Mouse (Mus musculus) intestine, embryonic 16.5 days (tissue): ENCODE data around the gene Tmem121b. TPM values are rescaled to one million over a fixed set of nuclear protein-coding genes. Genes with fewer than 3 reads are reported as not detected.

Experiments used
- ATAC-seq: fragments of 200-750 bp; cut with Nextera tagmentation; 2 replicates; pipeline ENCODE4 v1.8.0; 2017; ENCODE audit warnings: moderate TSS enrichment, moderate library complexity
- H3K27ac ChIP-seq: fragments of 300-500 bp; sonication (generic); 2 replicates; pipeline ENCODE4 v1.5.1; 2014; ENCODE audit warnings: mild to moderate bottlenecking, low read length
- H3K27me3 ChIP-seq: fragments of 300-500 bp; sonication (generic); replicated peaks from 2 replicates; pipeline ENCODE4 v1.6.1; 2014; ENCODE audit warnings: low read length, control low read depth, mixed read lengths; ENCODE audit not compliant: control insufficient read depth, insufficient read depth
- H3K36me3 ChIP-seq: fragments of 300-500 bp; sonication (generic); 2 replicates; pipeline ENCODE4 v1.6.1; 2014; ENCODE audit warnings: low read length, control low read depth; ENCODE audit not compliant: control insufficient read depth, insufficient read depth
- H3K4me1 ChIP-seq: fragments of 300-500 bp; sonication (generic); 2 replicates; pipeline ENCODE4 v1.6.1; 2014; ENCODE audit warnings: low read length, control low read depth, mixed read lengths; ENCODE audit not compliant: control insufficient read depth, insufficient read depth
- H3K4me2 ChIP-seq: fragments of 300-500 bp; sonication (generic); 2 replicates; pipeline ENCODE4 v1.6.1; 2014; ENCODE audit warnings: low read depth, low read length, control low read depth
- H3K4me3 ChIP-seq: fragments of 300-500 bp; sonication (generic); 2 replicates; pipeline ENCODE4 v1.5.1; 2014; ENCODE audit warnings: mild to moderate bottlenecking, low read length
- H3K9ac ChIP-seq: fragments of 300-500 bp; sonication (generic); 2 replicates; pipeline ENCODE4 v1.6.1; 2014; ENCODE audit warnings: low read depth, low read length
- H3K9me3 ChIP-seq: fragments of 300-500 bp; sonication (generic); 2 replicates; pipeline ENCODE4 v1.6.1; 2016; ENCODE audit warnings: low read length, control low read depth; ENCODE audit not compliant: control insufficient read depth
- WGBS: fragments of 180-500 bp; shearing (Covaris S2); extraction: QIAGEN DNeasy Blood & Tissue Kit; methylation state at CpG from one replicate; pipeline ENCODE4 v1.1.7; 2014; 5-methylcytosine and 5-hydroxymethylcytosine counted together
- polyA plus RNA-seq: library from polyadenylated mRNA; unstranded; fragments of >200 nt; fragmentation: Nextera tagmentation; extraction: Ambion mirVana; gene quantifications from 2 replicates; pipeline ENCODE4 v1.2.1, GENCODE M21; 2015

The Tmem121b gene
- polyA plus RNA-seq, 1 experiment from 2014 or later: 0.06 TPM

DNA sequence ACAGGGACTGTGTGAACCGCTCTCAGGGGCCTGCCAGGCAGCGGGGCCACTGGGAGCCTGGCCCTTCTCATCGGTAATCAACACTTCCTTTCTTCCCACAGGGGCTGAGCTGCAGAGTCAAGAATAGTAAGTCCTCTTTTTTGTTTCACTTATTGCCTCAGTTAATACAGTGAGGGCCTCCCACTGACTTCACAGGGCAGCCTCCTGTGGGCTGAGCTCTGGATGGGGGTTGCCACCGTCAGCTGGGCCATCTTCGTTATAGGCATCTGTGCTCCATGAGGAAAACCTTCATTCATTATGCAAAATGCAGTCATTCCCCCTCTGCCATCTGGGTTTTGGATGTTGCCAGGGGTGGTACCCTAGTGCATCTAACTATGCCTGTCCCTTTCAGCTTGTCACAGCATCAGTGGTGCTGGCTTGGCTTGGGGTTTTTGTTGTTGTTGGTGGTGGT lies 21.6 kb downstream of the Tmem121b start:
- no peaks in the 10 kb centered on the region for H3K9me3 ChIP-seq
- no peak overlapping the region for H3K4me2 ChIP-seq
- H3K27ac ChIP-seq: no peak overlapping the region
- H3K27me3 ChIP-seq: no peaks in the 10 kb centered on the region
- WGBS: 35% methylated on average over 5 of the region's 5 CpGs
- ATAC-seq: no peak
- H3K9ac ChIP-seq: no peak overlapping the region
- H3K36me3 ChIP-seq: no peaks in the 10 kb centered on the region
- no peak overlapping the region for H3K4me3 ChIP-seq
- H3K4me1 ChIP-seq: no peaks in the 10 kb centered on the region; the same call in 1 of the 2 replicates

DNA sequence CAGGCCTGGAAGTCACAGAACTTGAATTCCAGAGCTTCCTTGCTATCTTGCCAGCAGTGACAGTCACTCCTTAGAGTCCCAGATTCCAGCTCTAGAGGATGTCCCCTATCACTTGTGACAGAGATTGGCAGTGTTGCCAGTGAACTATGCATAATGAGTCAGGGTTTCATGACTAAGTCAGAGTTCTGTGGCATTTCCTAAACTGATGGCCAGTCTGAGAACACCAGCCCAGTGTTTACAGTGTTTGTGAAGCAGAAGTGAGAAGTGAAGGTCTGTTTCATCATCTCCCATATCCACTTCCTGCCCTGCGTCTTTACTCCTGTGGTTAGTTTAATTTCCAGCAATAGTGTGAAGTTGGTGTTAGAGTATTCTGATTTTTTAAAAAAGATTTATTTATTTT lies 22.9 kb downstream of the Tmem121b start:
- no peak overlapping the region for H3K27ac ChIP-seq
- no peak overlapping the region for H3K4me2 ChIP-seq
- no peaks in the 10 kb centered on the region for H3K27me3 ChIP-seq
- H3K4me1 ChIP-seq: no peaks in the 10 kb centered on the region; the same call in 1 of the 2 replicates
- H3K9me3 ChIP-seq: no peaks in the 10 kb centered on the region
- no peak for ATAC-seq
- 69% methylated on average over 1 of the region's 1 CpGs for WGBS
- no peaks in the 10 kb centered on the region for H3K36me3 ChIP-seq
- no peak overlapping the region for H3K9ac ChIP-seq
- H3K4me3 ChIP-seq: no peak overlapping the region

DNA sequence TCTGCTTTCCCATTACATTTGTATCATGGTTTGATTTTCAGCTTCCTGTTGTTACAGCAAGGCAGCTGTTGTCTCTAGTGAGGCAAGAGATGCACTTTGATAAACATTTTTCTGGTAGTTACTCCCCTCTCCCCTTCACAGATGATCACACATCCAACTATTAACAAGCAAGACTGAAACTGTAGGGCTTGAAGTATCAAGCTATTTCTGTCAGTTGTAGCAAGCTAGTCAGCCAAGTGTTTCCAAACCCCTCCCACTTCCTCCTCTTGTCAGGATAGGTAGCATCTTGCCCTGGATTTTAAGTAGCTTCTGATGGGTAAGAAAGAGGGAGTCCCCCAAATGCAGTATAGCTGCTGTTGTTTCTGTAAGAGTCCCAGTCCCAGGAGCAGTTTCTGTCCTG lies 23.8 kb downstream of the Tmem121b start:
- ATAC-seq: no peak
- no peaks in the 10 kb centered on the region for H3K27me3 ChIP-seq
- H3K36me3 ChIP-seq: no peaks in the 10 kb centered on the region
- no peaks in the 10 kb centered on the region for H3K9me3 ChIP-seq
- no peak overlapping the region for H3K4me2 ChIP-seq
- no peak overlapping the region for H3K4me3 ChIP-seq
- H3K27ac ChIP-seq: no peak overlapping the region
- no peak overlapping the region for H3K9ac ChIP-seq
- H3K4me1 ChIP-seq: no peaks in the 10 kb centered on the region

DNA sequence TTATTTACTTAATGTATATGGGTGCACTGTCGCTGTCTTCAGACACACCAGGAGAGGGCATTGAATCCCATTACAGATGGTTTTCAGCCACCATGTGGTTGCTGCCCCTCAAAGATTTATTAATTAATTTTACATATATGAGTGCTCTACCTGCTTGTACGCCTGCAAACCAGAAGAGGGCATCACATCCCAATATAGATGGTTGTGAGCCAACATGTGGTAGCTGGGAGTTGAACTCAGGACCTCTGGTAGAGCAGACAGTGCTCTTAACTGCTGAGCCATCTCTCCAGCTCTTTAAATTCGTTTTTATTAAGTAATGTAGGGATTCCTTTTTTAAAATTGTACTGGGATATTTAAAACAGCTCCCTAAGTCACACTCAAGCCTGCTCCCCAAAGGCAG lies 24.3 kb downstream of the Tmem121b start:
- H3K36me3 ChIP-seq: no peaks in the 10 kb centered on the region
- ATAC-seq: no peak
- H3K27me3 ChIP-seq: no peaks in the 10 kb centered on the region
- H3K4me2 ChIP-seq: no peak overlapping the region
- WGBS: 61% methylated on average over 3 of the region's 3 CpGs
- H3K9me3 ChIP-seq: no peaks in the 10 kb centered on the region
- peaks cover under 1% of the 10 kb centered on the region for H3K4me1 ChIP-seq
- no peak overlapping the region for H3K9ac ChIP-seq
- no peak overlapping the region for H3K27ac ChIP-seq
- no peak overlapping the region for H3K4me3 ChIP-seq

DNA sequence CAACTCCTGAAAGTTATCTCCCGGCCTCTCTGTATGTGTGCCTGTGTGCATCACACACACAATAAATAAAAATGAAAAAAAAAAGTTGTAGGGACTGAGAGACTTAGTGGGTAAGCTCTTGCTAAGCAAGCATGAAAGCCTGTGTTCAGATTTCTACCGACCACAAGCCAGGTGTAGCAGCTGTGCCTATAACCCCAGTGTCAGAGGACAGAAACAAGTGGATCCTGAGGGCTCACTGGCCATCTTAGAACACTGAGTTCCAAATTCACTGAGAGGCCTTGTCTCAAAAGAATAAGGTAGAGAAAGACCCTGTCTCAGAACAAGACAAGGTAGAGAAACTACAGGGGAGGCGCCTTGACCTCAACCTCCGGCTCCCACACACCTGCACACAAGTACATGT lies 25.3 kb downstream of the Tmem121b start:
- no peak overlapping the region for H3K27ac ChIP-seq
- H3K4me1 ChIP-seq: peaks cover 10% of the 10 kb centered on the region
- WGBS: 91% methylated on average over 4 of the region's 4 CpGs
- no peaks in the 10 kb centered on the region for H3K36me3 ChIP-seq
- peaks cover 7% of the 10 kb centered on the region; the same call in 1 of the 2 replicates for H3K27me3 ChIP-seq
- no peak overlapping the region for H3K4me3 ChIP-seq
- no peak for ATAC-seq
- no peak overlapping the region for H3K9ac ChIP-seq
- no peak overlapping the region for H3K4me2 ChIP-seq
- H3K9me3 ChIP-seq: no peaks in the 10 kb centered on the region

DNA sequence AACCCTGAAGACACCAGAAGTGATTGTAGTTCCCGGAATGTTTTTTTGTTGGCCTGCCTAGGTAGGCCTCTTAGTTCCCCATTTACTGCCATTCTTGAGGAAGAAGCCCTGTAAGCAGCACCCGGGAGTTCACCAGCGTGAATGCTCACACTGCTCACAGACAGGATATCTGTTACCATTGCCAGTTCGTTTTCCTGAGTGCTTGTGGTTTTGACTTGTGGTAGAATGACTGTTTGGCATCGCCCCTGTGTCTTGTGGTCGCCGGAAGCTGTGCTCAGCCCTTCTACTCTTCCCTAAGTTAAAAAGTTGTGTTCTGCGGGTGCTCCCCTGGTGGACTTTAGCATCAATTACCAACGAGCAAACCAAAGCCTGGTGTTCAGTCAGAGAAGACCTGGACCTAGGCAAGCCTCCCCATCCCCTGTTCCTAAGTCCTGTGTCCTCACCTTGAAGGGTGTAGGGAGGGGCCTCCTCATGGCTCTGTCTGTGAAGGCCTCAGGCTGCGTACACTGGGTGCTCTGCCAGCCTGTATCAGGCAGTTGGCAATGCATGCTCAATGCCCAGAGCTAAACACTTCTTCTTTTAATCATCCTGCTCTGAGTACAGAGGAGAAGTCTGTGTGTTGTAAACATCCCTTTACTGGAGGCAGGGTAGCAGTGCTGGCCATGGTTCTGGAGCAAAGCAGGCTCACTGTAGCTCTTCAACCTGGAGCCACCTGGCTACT lies 26.8 kb downstream of the Tmem121b start:
- H3K27me3 ChIP-seq: peaks cover 10% of the 10 kb centered on the region; the same call in 1 of the 2 replicates
- H3K9me3 ChIP-seq: no peaks in the 10 kb centered on the region
- no peak for ATAC-seq
- H3K36me3 ChIP-seq: no peaks in the 10 kb centered on the region
- no peak overlapping the region for H3K9ac ChIP-seq
- 73% methylated on average over 10 of the region's 10 CpGs for WGBS
- H3K4me2 ChIP-seq: no peak overlapping the region
- H3K27ac ChIP-seq: no peak overlapping the region
- peaks cover 10% of the 10 kb centered on the region for H3K4me1 ChIP-seq
- no peak overlapping the region for H3K4me3 ChIP-seq

DNA sequence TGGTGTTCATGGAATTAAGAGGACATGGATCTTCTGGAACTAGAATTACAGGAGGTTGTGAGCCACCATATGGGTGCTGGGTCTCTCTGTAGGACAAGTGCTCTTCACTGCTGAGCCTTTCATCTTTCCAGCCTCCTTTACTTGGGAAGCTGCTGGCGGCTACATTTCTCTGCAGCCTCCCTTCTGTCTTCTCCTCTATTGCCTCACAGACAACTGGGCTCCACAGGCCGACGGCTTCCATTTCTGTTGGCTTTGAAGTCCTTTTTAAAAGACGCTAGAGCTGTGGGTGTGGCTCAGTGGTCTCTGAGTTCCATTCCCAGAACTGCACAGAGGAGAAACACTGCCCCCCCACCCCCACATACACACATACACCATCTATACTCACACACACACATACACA lies 28.2 kb downstream of the Tmem121b start:
- H3K4me1 ChIP-seq: peaks cover 10% of the 10 kb centered on the region
- H3K4me2 ChIP-seq: no peak overlapping the region
- 53% methylated on average over 4 of the region's 4 CpGs for WGBS
- no peak overlapping the region for H3K4me3 ChIP-seq
- H3K9ac ChIP-seq: no peak overlapping the region
- H3K36me3 ChIP-seq: no peaks in the 10 kb centered on the region
- ATAC-seq: no peak
- H3K27ac ChIP-seq: no peak overlapping the region
- peaks cover 15% of the 10 kb centered on the region; the same call in 1 of the 2 replicates for H3K27me3 ChIP-seq
- no peaks in the 10 kb centered on the region for H3K9me3 ChIP-seq

DNA sequence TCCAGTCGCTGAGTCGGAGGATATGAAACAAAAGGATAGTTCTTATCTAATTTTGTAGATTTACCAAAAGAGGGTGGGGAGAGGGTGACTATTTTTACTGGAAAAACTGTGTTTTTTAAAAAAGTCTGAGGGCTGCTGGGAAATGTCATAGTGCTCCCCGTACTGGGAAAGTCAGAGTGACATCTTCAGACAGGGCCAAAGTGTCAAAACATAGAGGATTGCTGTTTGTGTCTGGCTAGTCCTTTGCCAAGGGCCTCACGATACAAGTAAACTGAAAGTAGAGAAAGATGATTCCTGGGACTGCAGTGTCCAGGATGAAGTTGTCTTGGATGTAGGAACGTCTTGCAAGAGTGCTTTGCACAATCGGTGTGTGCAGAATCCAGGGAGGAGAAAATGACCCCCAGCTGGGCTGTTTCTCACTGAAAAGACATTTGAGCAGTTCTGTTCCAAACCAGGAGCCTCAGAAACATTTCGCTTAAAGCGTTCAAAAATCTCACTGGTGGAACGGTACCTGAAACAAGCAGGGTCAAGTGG lies 29.1 kb downstream of the Tmem121b start:
- 52% methylated on average over 9 of the region's 9 CpGs for WGBS

DNA sequence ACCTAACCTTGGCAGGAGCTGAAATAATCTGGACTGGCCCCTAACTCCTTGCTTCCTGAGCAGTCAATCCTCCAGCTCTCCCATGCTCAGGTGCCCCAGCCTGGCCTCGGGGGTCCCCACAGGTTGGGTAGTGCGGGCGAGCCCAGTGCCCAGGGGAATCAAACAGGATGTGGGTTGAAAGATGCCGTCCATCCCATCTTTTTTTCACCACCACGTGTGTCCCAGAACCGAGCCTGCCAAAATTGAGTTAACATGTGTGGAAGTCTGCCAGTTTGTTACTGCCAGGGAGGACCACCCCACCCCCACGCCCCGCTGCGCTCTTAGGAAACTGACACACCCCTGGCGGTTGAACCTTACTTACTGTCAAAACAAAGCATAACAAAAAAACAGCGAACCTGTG lies 29.7 kb downstream of the Tmem121b start:
- 9% methylated on average over 11 of the region's 11 CpGs for WGBS
- H3K4me2 ChIP-seq: peak overlapping the region; percentile 87
- H3K27ac ChIP-seq: no peak overlapping the region
- no peaks in the 10 kb centered on the region for H3K36me3 ChIP-seq
- H3K4me1 ChIP-seq: peaks cover 10% of the 10 kb centered on the region
- peak overlapping the region; percentile 73 for H3K4me3 ChIP-seq
- ATAC-seq: 0 out of 2 replicates have a peak, but pooled peaks have one; percentile 16
- H3K27me3 ChIP-seq: peaks cover 15% of the 10 kb centered on the region; the same call in 1 of the 2 replicates
- H3K9ac ChIP-seq: peak overlapping the region; percentile 77
- no peaks in the 10 kb centered on the region for H3K9me3 ChIP-seq

More for the DNA sequence above, 29.1 kb downstream of the Tmem121b start:
- H3K36me3 ChIP-seq: no peaks in the 10 kb centered on the region
- peaks cover 15% of the 10 kb centered on the region; the same call in 1 of the 2 replicates for H3K27me3 ChIP-seq
- peak overlapping the region; percentile 73 for H3K4me3 ChIP-seq
- no peaks in the 10 kb centered on the region for H3K9me3 ChIP-seq
- no peak overlapping the region for H3K9ac ChIP-seq
- ATAC-seq: no peak
- H3K27ac ChIP-seq: no peak overlapping the region
- peak overlapping the region; percentile 87; the same call in 1 of the 2 replicates for H3K4me2 ChIP-seq
- H3K4me1 ChIP-seq: peaks cover 10% of the 10 kb centered on the region
